Mouse (Mus musculus) midbrain, embryonic 14.5 days (tissue): ENCODE measurements around the gene Sobp. TPM values are rescaled to one million over a fixed set of nuclear protein-coding genes. Genes with fewer than 3 reads are reported as not detected.

Source experiments
- ATAC-seq: fragments of 200-750 bp; cut with Nextera tagmentation; 2 replicates; pipeline ENCODE4 v1.8.0; 2017; ENCODE audit warnings: moderate number of reproducible peaks, moderate library complexity; ENCODE audit not compliant: low FRiP score, low TSS enrichment
- DNase-seq: peaks from one replicate; pipeline ENCODE4 v3.0.0-alpha.2; 2015
- H3K27ac ChIP-seq: fragments of 300-500 bp; sonication (generic); replicated peaks from 2 replicates; pipeline ENCODE4 v1.5.1; 2014; ENCODE audit warnings: mild to moderate bottlenecking, low read depth, low read length, moderate library complexity
- H3K27me3 ChIP-seq: fragments of 300-500 bp; sonication (generic); 2 replicates; pipeline ENCODE4 v1.6.1; 2014; ENCODE audit warnings: low read length, control low read depth, mixed read lengths; ENCODE audit not compliant: control insufficient read depth, insufficient read depth
- H3K36me3 ChIP-seq: fragments of 300-500 bp; sonication (generic); 2 replicates; pipeline ENCODE4 v1.6.1; 2014; ENCODE audit warnings: low read length, control low read depth; ENCODE audit not compliant: control insufficient read depth, insufficient read depth
- H3K4me1 ChIP-seq: fragments of 300-500 bp; sonication (generic); 2 replicates; pipeline ENCODE4 v1.6.1; 2014; ENCODE audit warnings: mild to moderate bottlenecking, antibody characterized with exemption, low read length, control low read depth; ENCODE audit not compliant: control insufficient read depth, insufficient read depth
- H3K4me2 ChIP-seq: fragments of 300-500 bp; sonication (generic); 2 replicates; pipeline ENCODE4 v1.6.1; 2014; ENCODE audit warnings: mild to moderate bottlenecking, low read length, moderate library complexity
- H3K4me3 ChIP-seq: fragments of 300-500 bp; sonication (generic); replicated peaks from 2 replicates; pipeline ENCODE4 v1.5.1; 2014; ENCODE audit warnings: low read depth, low read length
- H3K9ac ChIP-seq: fragments of 300-500 bp; sonication (generic); replicated peaks from 2 replicates; pipeline ENCODE4 v1.6.1; 2014; ENCODE audit warnings: mild to moderate bottlenecking, low read length, moderate library complexity
- H3K9me3 ChIP-seq: fragments of 300-500 bp; sonication (generic); 2 replicates; pipeline ENCODE4 v1.6.1; 2016; ENCODE audit warnings: low read length, control low read depth, mixed read lengths; ENCODE audit not compliant: control insufficient read depth
- WGBS: fragments of 180-500 bp; shearing (Covaris S2); extraction: QIAGEN DNeasy Blood & Tissue Kit; methylation state at CpG from one replicate; pipeline ENCODE4 v1.1.7; 2014; 5-methylcytosine and 5-hydroxymethylcytosine counted together
- polyA plus RNA-seq: library from polyadenylated mRNA; unstranded; fragments of >200 nt; fragmentation: Nextera tagmentation; extraction: Ambion mirVana; gene quantifications from 2 replicates; pipeline ENCODE4 v1.2.1, GENCODE M21; 2014

Gene Sobp
- polyA plus RNA-seq, 1 experiment from 2014 or later, result 21.2 TPM

DNA sequence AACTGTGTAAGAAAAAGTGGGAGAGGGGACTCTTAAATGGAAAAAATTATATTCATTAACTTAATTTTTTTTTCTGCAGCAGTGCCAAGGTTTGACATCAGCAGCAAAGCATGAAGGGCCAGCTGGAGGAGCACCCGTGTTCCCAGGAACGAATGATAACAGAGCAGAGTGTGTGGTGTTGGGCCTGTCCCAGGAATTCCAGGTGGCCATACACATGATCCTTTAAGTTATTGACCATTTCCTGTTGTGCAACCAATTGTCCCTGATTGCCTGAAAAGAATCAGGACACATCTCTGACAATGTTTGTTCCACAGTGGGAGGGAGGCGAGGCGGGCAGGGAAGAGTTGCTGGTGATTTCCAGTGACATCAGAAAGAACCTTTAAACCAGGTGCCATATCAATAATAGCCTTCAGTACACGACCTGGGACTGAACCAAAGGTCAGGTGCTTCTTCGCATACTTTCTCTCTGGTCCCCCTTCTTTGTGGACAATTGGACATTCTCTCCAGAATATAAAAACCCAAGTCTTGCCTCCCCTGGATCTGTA is 126.5 kb downstream of the Sobp start:
- Histone ChIP-seq H3K9ac (no peak overlapping the region), H3K36me3 (no peaks in the 10 kb centered on the region), H3K27ac (0 out of 2 replicates have a peak overlapping the region, but pooled peaks have one; percentile 3), H3K4me1 (peaks cover 24% of the 10 kb centered on the region), H3K9me3 (no peaks in the 10 kb centered on the region), H3K4me2 (no peak overlapping the region), H3K4me3 (no peak overlapping the region), H3K27me3 (no peaks in the 10 kb centered on the region)
- DNase-seq (no peak), ATAC-seq (no peak)
- 81% methylated on average over 6 of the region's 6 CpGs for WGBS

DNA sequence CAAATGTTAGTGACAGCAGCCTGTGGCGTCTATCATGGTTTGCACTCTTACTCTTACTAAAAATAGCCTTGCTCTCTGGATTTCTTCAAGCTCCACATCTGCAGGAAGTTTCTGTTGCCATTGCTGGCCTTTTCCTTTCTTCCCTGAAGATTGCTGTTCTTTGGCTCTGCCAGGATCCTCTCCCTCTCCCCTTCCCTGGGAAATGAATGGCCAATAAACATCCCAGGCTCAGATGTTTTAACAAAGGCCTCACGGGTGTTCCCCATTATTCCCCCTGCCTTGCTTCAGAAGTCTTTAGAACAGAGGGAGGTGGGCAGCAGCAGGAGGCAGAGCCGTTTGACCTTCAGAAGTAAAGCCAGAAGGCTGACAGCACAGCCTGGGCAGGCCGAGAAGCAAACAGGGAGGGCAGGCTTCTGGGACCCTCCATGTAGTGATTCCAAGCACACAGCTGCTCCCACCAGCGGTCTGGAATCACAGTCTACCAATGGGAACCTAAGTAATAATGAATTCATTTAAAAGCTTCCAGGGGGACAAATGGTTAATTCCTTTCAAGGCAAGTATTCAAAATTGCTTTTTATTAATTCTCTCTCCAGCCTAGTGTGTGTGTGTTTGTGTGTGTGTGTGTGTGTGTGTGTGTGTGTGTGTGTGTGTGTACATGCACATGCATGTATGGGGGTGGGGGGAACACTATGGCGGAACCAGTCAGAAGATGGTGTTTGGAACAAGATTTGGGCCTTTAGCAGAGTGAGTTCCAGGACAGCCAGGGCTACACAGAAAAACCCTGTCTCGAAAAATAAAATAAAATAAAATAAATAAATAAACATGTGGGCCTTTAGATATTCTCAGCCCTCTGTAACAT is 130.8 kb downstream of the Sobp start:
- ATAC-seq (peak; percentile 66), DNase-seq (peak; percentile 73)
- Histone ChIP-seq H3K36me3 (no peaks in the 10 kb centered on the region), H3K4me3 (no peak overlapping the region), H3K9ac (no peak overlapping the region; the same call in 1 of the 2 replicates), H3K4me2 (no peak overlapping the region), H3K9me3 (no peaks in the 10 kb centered on the region), H3K27me3 (no peaks in the 10 kb centered on the region), H3K4me1 (peaks cover 28% of the 10 kb centered on the region), H3K27ac (peak overlapping the region; percentile 82)
- WGBS, result 14% methylated on average over 7 of the region's 7 CpGs

DNA sequence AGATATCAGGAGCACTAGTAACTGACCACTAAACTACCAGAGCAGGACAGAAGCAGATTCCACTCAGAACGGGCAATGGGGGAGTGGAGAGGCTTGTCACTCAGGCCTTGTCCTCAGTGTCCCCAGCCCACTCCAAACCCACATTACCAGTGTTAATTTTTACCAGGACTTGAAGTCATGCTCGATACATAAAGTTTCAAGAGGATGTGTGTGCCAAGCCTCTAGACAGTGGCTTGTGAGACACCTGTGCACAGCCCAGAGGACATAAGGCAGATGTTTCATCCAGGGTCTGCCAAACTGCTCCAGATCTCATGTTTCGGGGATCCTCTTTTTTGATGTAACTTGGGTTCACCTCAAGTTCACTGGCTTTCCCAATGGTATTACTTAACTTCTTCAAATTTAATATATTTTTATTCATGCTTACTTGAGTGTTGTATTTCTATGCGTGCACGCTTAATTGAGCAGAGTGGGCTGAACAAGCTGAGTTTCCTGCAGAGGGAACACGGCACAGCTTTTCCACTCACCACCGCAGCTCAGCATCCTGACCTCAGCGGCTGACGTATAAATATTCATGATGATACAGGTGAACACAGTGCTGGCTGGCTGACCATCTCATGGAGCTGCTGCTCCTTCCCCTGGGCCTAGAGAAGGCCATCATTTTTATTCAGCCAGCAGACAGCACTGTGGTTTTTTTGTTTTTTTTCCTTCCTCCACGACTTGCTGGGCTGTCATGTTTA is 131.6 kb downstream of the Sobp start:
- no peak overlapping the region for H3K4me2 ChIP-seq
- ATAC-seq (peak; percentile 53), DNase-seq (peak; percentile 48)
- 23% methylated on average over 10 of the region's 10 CpGs for WGBS
- H3K9ac ChIP-seq, result no peak overlapping the region; the same call in 1 of the 2 replicates
- H3K27me3 ChIP-seq, result no peaks in the 10 kb centered on the region
- no peaks in the 10 kb centered on the region for H3K36me3 ChIP-seq
- H3K4me1 ChIP-seq, result peaks cover 28% of the 10 kb centered on the region
- H3K9me3 ChIP-seq, result no peaks in the 10 kb centered on the region
- no peak overlapping the region for H3K4me3 ChIP-seq
- peak overlapping the region; percentile 82 for H3K27ac ChIP-seq

DNA sequence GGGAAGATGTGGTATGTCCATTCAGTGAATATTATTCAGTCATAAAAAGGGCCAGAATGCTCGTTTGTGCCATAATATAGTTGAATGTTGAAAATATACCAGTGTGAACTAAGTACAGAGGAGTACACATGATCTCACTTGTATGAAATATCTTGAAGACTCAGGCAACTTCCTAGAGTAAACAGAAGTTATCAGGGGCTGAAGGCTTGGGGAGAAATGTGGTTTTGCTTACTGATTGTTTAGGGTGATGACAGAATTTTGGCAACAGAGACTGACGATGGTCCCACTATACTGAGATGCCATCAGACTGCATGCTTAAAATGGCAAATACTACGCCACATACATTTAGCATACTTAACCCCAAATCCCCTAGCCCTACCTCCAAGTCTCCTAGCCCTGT is 132.5 kb downstream of the Sobp start:
- Histone ChIP-seq H3K4me3 (no peak overlapping the region), H3K9ac (no peak overlapping the region), H3K27me3 (no peaks in the 10 kb centered on the region), H3K9me3 (no peaks in the 10 kb centered on the region), H3K27ac (no peak overlapping the region), H3K4me1 (peaks cover 36% of the 10 kb centered on the region), H3K36me3 (no peaks in the 10 kb centered on the region), H3K4me2 (no peak overlapping the region)
- WGBS, result 78% methylated on average over 3 of the region's 3 CpGs
- DNase-seq, result no peak
- ATAC-seq, result no peak

DNA sequence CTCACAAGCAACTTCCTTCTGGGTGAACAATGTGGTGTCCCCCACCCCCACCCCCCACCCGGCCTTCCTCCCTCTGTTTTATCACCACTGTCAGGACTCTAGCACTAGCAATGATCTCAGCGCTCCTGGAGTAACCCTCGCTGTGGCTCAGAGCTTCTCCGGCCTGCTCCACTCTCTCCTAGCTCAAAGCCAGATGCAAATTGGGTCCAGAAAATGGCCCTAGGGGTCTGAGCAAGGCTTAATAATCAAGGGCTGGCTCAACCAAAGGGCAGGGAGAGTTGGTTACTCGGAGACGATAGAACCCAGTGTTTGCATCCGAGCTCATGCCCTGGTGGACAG is 136.9 kb downstream of the Sobp start:
- peaks cover 39% of the 10 kb centered on the region for H3K4me1 ChIP-seq
- H3K9ac ChIP-seq, result no peak overlapping the region
- no peaks in the 10 kb centered on the region for H3K36me3 ChIP-seq
- H3K27me3 ChIP-seq, result no peaks in the 10 kb centered on the region
- peak; percentile 47 for DNase-seq
- no peak overlapping the region for H3K4me3 ChIP-seq
- WGBS, result 9% methylated on average over 7 of the region's 7 CpGs
- no peak overlapping the region for H3K4me2 ChIP-seq
- no peaks in the 10 kb centered on the region for H3K9me3 ChIP-seq
- no peak for ATAC-seq
- H3K27ac ChIP-seq, result peak overlapping the region; percentile 49; the same call in 1 of the 2 replicates

DNA sequence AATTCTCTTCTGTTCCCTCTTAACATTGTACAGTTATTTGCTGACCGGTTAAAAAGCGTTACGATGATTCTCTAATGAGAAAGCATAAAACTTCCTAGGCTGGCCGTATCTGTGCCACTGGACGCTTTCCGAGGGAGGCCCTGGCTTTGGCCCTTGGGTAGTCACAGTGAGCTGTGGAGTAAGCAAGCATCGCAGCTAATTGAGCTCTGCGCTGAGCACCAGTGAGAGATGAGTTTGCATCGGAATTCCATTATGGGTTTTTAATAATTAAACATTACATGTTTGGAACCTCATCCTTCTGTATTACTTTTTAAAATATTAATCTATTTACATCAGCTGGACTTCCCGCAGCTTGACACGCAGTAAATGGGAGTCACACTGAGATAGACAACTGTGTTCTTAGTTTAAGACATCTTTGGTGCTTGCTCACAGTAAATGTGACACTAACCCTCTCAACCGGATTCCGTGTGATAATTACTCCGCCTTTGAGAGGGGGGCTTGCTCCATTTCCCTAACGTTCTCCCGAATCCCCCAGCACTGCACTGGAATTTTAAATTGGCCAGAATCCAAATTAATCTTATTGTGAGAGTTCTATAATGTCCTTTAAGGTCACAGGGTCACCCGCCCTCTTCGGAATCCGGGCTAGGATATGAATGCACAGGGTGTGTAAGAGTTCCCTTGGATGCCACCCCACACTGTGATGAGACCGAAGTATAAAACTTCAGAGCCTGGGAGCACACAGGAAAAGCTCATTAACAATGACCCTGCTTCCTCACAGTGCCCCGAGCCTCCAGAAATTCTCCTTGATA is 137.5 kb downstream of the Sobp start:
- Histone ChIP-seq H3K36me3 (no peaks in the 10 kb centered on the region), H3K9ac (no peak overlapping the region)

DNA sequence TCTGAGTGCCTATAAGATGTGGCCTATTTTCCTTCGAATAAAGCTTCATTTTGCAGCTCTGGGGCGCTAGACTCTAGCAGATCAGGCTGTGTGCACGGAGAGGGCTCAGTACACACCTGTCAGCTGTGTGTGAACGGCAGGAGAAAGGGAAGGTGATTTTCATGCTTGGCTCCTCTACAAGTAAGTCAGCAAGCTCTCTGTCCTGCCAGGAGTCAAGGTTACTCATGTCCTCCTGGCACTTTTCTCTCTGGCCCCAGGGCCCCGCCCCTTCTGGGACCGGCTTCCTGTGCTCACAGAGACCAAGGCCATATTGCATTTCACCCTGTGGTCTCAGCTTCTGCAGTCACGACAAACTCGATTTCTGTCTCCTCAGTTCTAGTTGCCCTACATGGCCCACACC is 138.8 kb downstream of the Sobp start:
- ATAC-seq (no peak), DNase-seq (no peak)
- 78% methylated on average over 8 of the region's 8 CpGs for WGBS
- Histone ChIP-seq H3K4me3 (no peak overlapping the region), H3K27me3 (no peaks in the 10 kb centered on the region), H3K9ac (no peak overlapping the region), H3K36me3 (no peaks in the 10 kb centered on the region), H3K27ac (no peak overlapping the region), H3K9me3 (no peaks in the 10 kb centered on the region), H3K4me1 (peaks cover 37% of the 10 kb centered on the region), H3K4me2 (no peak overlapping the region)

More for the DNA sequence above, 137.5 kb downstream of the Sobp start:
- no peak overlapping the region for H3K4me2 ChIP-seq
- H3K27ac ChIP-seq, result peak overlapping the region; percentile 49; the same call in 1 of the 2 replicates
- ATAC-seq, result no peak
- H3K9me3 ChIP-seq, result no peaks in the 10 kb centered on the region
- no peak overlapping the region for H3K4me3 ChIP-seq
- H3K4me1 ChIP-seq, result peaks cover 37% of the 10 kb centered on the region
- H3K27me3 ChIP-seq, result no peaks in the 10 kb centered on the region
- DNase-seq, result no peak
- WGBS, result 26% methylated on average over 21 of the region's 21 CpGs

DNA sequence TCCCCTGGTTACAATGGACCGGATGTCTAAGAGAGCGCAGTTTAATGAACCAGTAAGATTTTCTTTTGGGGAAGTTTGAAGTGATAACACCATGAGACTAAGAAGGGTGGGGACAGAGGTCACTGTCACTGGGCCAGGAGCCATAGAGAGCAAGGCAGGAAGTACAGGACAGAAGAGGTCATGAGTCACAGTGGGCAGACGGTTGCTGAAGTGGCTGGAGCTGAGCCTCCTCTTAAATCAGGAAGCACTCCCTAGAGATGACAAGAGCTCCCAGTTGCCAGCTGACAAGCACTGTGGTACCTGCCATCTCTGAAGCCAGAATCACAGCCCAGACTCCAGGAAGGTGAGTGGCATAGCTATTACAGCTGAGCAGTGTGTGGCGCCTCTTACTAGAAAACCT is 139.5 kb downstream of the Sobp start:
- 74% methylated on average over 4 of the region's 4 CpGs for WGBS

More for the DNA sequence above, 139.5 kb downstream of the Sobp start:
- no peak overlapping the region for H3K9ac ChIP-seq
- no peaks in the 10 kb centered on the region for H3K9me3 ChIP-seq
- H3K27me3 ChIP-seq, result no peaks in the 10 kb centered on the region
- no peak overlapping the region for H3K4me2 ChIP-seq
- peak overlapping the region; percentile 74; the same call in 1 of the 2 replicates for H3K27ac ChIP-seq
- DNase-seq (no peak), ATAC-seq (no peak)
- H3K36me3 ChIP-seq, result no peaks in the 10 kb centered on the region
- H3K4me1 ChIP-seq, result peaks cover 37% of the 10 kb centered on the region
- no peak overlapping the region for H3K4me3 ChIP-seq
